Mouse (Mus musculus) cortical plate, adult 2 months (tissue): ENCODE data around the gene Snrnp25. TPM values are rescaled to one million over a fixed set of nuclear protein-coding genes. Genes with fewer than 3 reads are reported as not detected.

ENCODE experiments used
- H3K27ac ChIP-seq: fragments of 200-500 bp; 2 replicates; pipeline ENCODE4 v1.5.1; 2012; ENCODE audit warnings: low read length, control low read depth, inconsistent platforms; ENCODE audit not compliant: insufficient read depth
- H3K4me1 ChIP-seq: fragments of 200-500 bp; 2 replicates; pipeline ENCODE4 v1.6.1; 2011; ENCODE audit warnings: low read length; ENCODE audit not compliant: control insufficient read depth, insufficient read depth
- H3K4me3 ChIP-seq: fragments of 200-500 bp; 2 replicates; pipeline ENCODE4 v1.5.1; 2011; ENCODE audit warnings: mild to moderate bottlenecking, low read length, control low read depth; ENCODE audit not compliant: insufficient read depth
- CTCF ChIP-seq: fragments of 200-500 bp; IDR thresholded peaks from 2 replicates; pipeline ENCODE4 v1.5.1; 2011; ENCODE audit warnings: mild to moderate bottlenecking, control low read depth, low read length; ENCODE audit not compliant: insufficient read depth; ENCODE audit errors: extremely low read depth
- POLR2A ChIP-seq: fragments of 200-500 bp; IDR thresholded peaks from 2 replicates; pipeline ENCODE4 v1.6.1; 2011; ENCODE audit warnings: mild to moderate bottlenecking, low read length, control low read depth; ENCODE audit not compliant: insufficient read depth; ENCODE audit errors: extremely low read depth
- polyA plus RNA-seq: library from polyadenylated mRNA; depleted of rRNA; stranded (reverse); fragments of >200 nt; gene quantifications from 2 replicates; pipeline ENCODE4 v1.2.3, GENCODE M21; 2012

Snrnp25 gene
- polyA plus RNA-seq, 1 experiment: 51.8 TPM

DNA sequence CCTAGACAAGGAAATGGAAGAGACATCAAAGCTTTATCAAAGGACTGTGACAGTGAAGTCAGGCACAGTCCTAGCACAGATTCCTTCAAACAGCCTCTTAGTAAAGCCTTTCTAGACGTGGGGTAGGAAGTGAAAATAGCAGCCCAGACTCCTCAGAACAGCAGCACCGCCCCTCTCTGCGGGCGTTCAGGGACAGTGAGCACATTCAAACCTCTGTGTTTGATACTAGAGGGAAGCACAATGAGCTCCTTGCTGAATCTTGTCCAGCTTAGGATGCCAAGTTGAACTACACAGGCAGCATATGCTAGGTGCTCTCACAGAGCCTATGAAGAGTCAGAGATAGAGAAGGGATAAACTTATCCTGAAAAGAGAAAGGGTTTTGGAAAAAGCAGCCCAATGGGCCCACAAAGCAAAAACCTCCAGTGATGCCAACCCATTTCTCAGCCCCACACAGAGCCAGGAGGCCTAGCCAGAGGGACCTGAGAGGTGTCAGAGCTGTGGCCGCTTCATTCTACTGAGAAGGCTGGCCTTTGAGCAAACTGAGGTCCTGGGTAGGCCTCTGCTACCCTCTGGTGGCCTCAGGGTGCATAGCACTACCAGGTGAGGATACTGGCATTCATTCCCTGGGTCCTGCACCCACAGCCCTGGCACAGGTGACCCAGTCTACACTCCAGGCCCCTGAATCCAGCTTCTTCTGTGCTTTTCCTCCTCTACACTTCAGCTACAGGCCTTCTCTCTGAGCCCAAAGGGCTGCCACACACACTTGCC is 33.1 kb downstream of the Snrnp25 start:
- Histone ChIP-seq H3K27ac (no peak overlapping the region), H3K4me1 (peaks cover 23% of the 10 kb centered on the region), H3K4me3 (no peak overlapping the region)
- peak; percentile 93 for TF ChIP-seq CTCF
- no peak for TF ChIP-seq POLR2A

- no peak overlapping the region for H3K27ac ChIP-seq
- H3K4me3 ChIP-seq: no peak overlapping the region
- no peak for TF ChIP-seq POLR2A
- TF ChIP-seq CTCF: no peak
- peaks cover 23% of the 10 kb centered on the region for H3K4me1 ChIP-seq
Observed at GRCm38 (mm10) chr11:32241391-32241790, 36.2 kb downstream of the Snrnp25 start.

GRCm38 (mm10) chr11:32242209-32242608 is 37.0 kb downstream of the Snrnp25 start:
- no peak for TF ChIP-seq POLR2A
- TF ChIP-seq CTCF: no peak
- H3K27ac ChIP-seq: no peak overlapping the region
- no peak overlapping the region for H3K4me3 ChIP-seq
- peaks cover 22% of the 10 kb centered on the region for H3K4me1 ChIP-seq

- H3K27ac ChIP-seq: no peak overlapping the region
Observed at GRCm38 (mm10) chr11:32243205-32243955, 38.2 kb downstream of the Snrnp25 start.

GRCm38 (mm10) chr11:32244064-32244463 is 38.8 kb downstream of the Snrnp25 start:
- peaks cover 16% of the 10 kb centered on the region for H3K4me1 ChIP-seq
- 0 out of 2 replicates have a peak overlapping the region, but pooled peaks have one; percentile 3 for H3K27ac ChIP-seq
- TF ChIP-seq CTCF: no peak
- no peak for TF ChIP-seq POLR2A

More at GRCm38 (mm10) chr11:32243205-32243955, 38.2 kb downstream of the Snrnp25 start:
- Histone ChIP-seq H3K4me1 (peaks cover 16% of the 10 kb centered on the region), H3K4me3 (no peak overlapping the region)
- TF ChIP-seq POLR2A (no peak), CTCF (no peak)

DNA sequence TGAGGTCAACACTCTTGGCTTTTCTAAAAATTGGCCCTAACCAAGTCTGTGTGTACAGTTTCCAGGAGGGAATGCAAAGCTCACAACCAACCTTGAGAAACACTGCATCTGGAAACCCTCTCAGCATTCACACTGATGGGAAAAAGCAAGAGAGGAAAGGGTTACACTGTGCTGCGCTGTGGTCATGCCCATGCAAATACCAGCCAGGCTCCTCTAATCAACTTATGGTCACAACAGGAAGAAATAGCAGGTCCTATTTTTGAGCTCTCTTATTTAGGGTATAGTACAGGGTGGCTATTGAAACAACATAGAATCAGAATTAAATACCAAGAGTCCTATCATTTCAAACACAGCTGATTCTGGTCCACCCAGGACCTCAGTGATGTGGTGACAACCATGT is 39.4 kb downstream of the Snrnp25 start:
- TF ChIP-seq CTCF: no peak
- TF ChIP-seq POLR2A: no peak
- peaks cover 16% of the 10 kb centered on the region for H3K4me1 ChIP-seq
- H3K4me3 ChIP-seq: no peak overlapping the region
- 0 out of 2 replicates have a peak overlapping the region, but pooled peaks have one; percentile 3 for H3K27ac ChIP-seq

More at GRCm38 (mm10) chr11:32244064-32244463, 38.8 kb downstream of the Snrnp25 start:
- H3K4me3 ChIP-seq: no peak overlapping the region

- no peak overlapping the region for H3K27ac ChIP-seq
- no peak overlapping the region for H3K4me3 ChIP-seq
- TF ChIP-seq CTCF: no peak
- TF ChIP-seq POLR2A: no peak
- H3K4me1 ChIP-seq: peaks cover 16% of the 10 kb centered on the region
Observed at GRCm38 (mm10) chr11:32245614-32246013, 40.4 kb downstream of the Snrnp25 start.

GRCm38 (mm10) chr11:32247068-32247467 is 41.9 kb downstream of the Snrnp25 start:
- H3K27ac ChIP-seq: no peak overlapping the region

GRCm38 (mm10) chr11:32248350-32248749 is 43.1 kb downstream of the Snrnp25 start:
- TF ChIP-seq CTCF (no peak), POLR2A (no peak)
- no peak overlapping the region for H3K4me3 ChIP-seq
- no peak overlapping the region for H3K27ac ChIP-seq
- peaks cover 9% of the 10 kb centered on the region for H3K4me1 ChIP-seq

More at GRCm38 (mm10) chr11:32247068-32247467, 41.9 kb downstream of the Snrnp25 start:
- Histone ChIP-seq H3K4me1 (peaks cover 18% of the 10 kb centered on the region), H3K4me3 (no peak overlapping the region)
- TF ChIP-seq POLR2A (no peak), CTCF (peak; percentile 22; the same call in 1 of the 2 replicates)
